Mouse (Mus musculus): Measurements from ENCODE around the gene 4930595D18Rik. TPM values are rescaled to one million over a fixed set of nuclear protein-coding genes. Genes with fewer than 3 reads are reported as not detected.

4930595D18Rik gene
- polyA plus RNA-seq (2017; shearing (Covaris generic)): 0.47 TPM

GRCm38 (mm10) chr12:111184476-111184875 is at the start of gene 4930595D18Rik:
Gene 4930595D18Rik, minus strand, starts transcription at chr12:111184491.

GRCm38 (mm10) chr12:111165831-111166591 is 18.3 kb downstream of the 4930595D18Rik start, which contains the start of gene Traf3:
Gene Traf3, plus strand, starts transcription at chr12:111166370.

Other genes with a start within 250 kb of the 4930595D18Rik start
- gene Ankrd9, start 205.5 kb downstream of the 4930595D18Rik start, polyA plus RNA-seq (2017; shearing (Covaris generic)): 3.9 TPM
- 58.0 TPM for gene Rcor1, start 145.1 kb downstream of the 4930595D18Rik start, polyA plus RNA-seq (2017; shearing (Covaris generic))
- 48.1 TPM for gene Traf3, start 18.1 kb downstream of the 4930595D18Rik start, polyA plus RNA-seq (2017; shearing (Covaris generic))
- gene Amn, start 86.6 kb upstream of the 4930595D18Rik start, polyA plus RNA-seq (2017; shearing (Covaris generic)): 0.29 TPM
- gene Cdc42bpb, start 193.2 kb upstream of the 4930595D18Rik start, polyA plus RNA-seq (2017; shearing (Covaris generic)): 0.21 TPM
- gene Lbhd2, start 222.3 kb upstream of the 4930595D18Rik start, polyA plus RNA-seq (2017; shearing (Covaris generic)): not detected
- not detected for gene Exoc3l4, start 232.5 kb upstream of the 4930595D18Rik start, polyA plus RNA-seq (2017; shearing (Covaris generic))

Measured in effector memory CD4-positive, alpha-beta T cell, adult 5 months (primary cell).